Mouse (Mus musculus) R1 (cell line): ENCODE measurements around the gene Plcl1.
A peak's percentile ranks its signal among the peaks of the same experiment; 100 is the strongest.

Experiments
- DNase-seq: peaks from one replicate; pipeline ENCODE4 v3.0.0-alpha.2; 2018; ENCODE audit warnings: low read depth, low spot score

Gene Plcl1

GRCm38 (mm10) chr1:55405272-55406022, at the start of gene Plcl1:
TSS of gene Plcl1 (plus strand) at chr1:55405921.
- peak; percentile 94 for DNase-seq

- peak; percentile 37 for DNase-seq
These were observed 43.1 kb upstream of the Plcl1 start for GRCm38 (mm10) chr1:55362634-55363033.

GRCm38 (mm10) chr1:55363044-55363565, 42.6 kb upstream of the Plcl1 start, which contains the start of gene Boll:
TSS of gene Boll (minus strand) at chr1:55363469.
- peak; percentile 83 for DNase-seq

- DNase-seq = peak; percentile 88
These were observed 42.1 kb upstream of the Plcl1 start for GRCm38 (mm10) chr1:55363586-55363985.

GRCm38 (mm10) chr1:55372626-55373025, 33.1 kb upstream of the Plcl1 start:
- DNase-seq = no peak

- DNase-seq = no peak
These were observed 25.2 kb upstream of the Plcl1 start for GRCm38 (mm10) chr1:55380527-55380926.

- peak; percentile 87 for DNase-seq
These were observed 22.5 kb upstream of the Plcl1 start for GRCm38 (mm10) chr1:55383114-55383773.

- DNase-seq = no peak
These were observed 5.8 kb upstream of the Plcl1 start for GRCm38 (mm10) chr1:55399891-55400290.

- peak; percentile 64 for DNase-seq
These were observed 1.3 kb upstream of the Plcl1 start for GRCm38 (mm10) chr1:55404439-55404838.

- DNase-seq = no peak
These were observed 297 bp downstream of the Plcl1 start for GRCm38 (mm10) chr1:55406023-55406413.

GRCm38 (mm10) chr1:55406531-55407375, 1.0 kb downstream of the Plcl1 start:
- peak; percentile 24 for DNase-seq

- no peak for DNase-seq
These were observed 4.9 kb downstream of the Plcl1 start for GRCm38 (mm10) chr1:55410670-55411069.

- no peak for DNase-seq
These were observed 5.4 kb downstream of the Plcl1 start for GRCm38 (mm10) chr1:55411079-55411478.

- DNase-seq = no peak
These were observed 6.8 kb downstream of the Plcl1 start for GRCm38 (mm10) chr1:55412569-55412968.

GRCm38 (mm10) chr1:55413534-55413933, 7.8 kb downstream of the Plcl1 start:
- DNase-seq = no peak

GRCm38 (mm10) chr1:55418968-55419367, 13.2 kb downstream of the Plcl1 start:
- DNase-seq = no peak

- no peak for DNase-seq
These were observed 21.9 kb downstream of the Plcl1 start for GRCm38 (mm10) chr1:55427607-55428006.

- DNase-seq = no peak
These were observed 23.3 kb downstream of the Plcl1 start for GRCm38 (mm10) chr1:55429051-55429450.

- DNase-seq = no peak
These were observed 24.0 kb downstream of the Plcl1 start for GRCm38 (mm10) chr1:55429708-55430107.

- no peak for DNase-seq
These were observed 24.9 kb downstream of the Plcl1 start for GRCm38 (mm10) chr1:55430587-55430986.

GRCm38 (mm10) chr1:55436589-55436988, 30.9 kb downstream of the Plcl1 start:
- DNase-seq = no peak

GRCm38 (mm10) chr1:55437095-55437494, 31.4 kb downstream of the Plcl1 start:
- no peak for DNase-seq
